Mouse (Mus musculus) gastrocnemius, adult 8-10 months (tissue): ENCODE data around the gene Hyal3. TPM values are rescaled to one million over a fixed set of nuclear protein-coding genes. Genes with fewer than 3 reads are reported as not detected.

Experiments
- DNase-seq, 2 experiments: peaks; one replicate each; pipeline ENCODE4 v3.0.0; 2022; ENCODE audit warnings: low spot score in 2 of 2
- total RNA-seq, 4 experiments: library from RNA; stranded (reverse); gene quantifications; 2 replicates each; pipeline ENCODE4 v1.2.4; 2022

Hyal3 gene
- total RNA-seq, 4 experiments from 2014 or later = 0.24 to 0.56 TPM; not detected in 2

DNA sequence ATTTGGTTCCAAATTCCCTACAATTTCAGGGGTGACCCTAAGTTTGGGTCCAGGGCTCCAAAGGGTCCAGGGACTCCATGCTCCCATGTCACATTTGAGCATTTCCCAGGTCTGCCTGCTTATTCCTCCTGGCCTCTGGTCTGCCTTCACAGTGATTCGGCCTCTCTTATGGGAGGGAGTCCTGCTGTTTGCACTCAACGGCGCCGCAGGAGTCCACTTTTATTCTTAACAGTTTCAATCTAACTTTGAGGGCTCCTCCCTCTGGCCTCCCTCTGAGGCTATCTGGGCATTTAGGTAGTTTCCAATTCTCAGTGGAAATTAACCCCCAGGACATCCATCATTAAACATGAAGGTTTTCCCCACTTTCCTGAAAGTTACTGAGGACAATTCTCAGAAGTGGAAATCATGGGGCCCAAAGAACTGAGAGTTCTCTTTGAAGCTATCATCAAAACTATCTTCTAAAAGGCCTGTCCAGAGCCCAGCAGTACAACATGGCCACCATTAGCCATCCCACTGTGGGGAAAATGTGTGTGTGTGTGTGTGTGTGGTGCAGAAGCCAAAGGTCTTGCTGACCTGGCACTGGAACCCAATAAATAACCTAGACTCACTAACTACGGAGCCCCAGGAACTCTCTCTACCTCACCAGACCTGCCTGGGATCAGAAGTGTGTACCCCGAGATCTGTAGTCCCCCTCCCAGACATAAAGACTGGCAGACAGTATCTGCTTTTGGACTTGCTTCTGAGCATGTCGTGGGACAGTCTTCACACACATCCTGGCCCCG is 13.9 kb downstream of the Hyal3 start:
- DNase-seq = no peak

- peak; percentile 74 to 83 for DNase-seq
These were observed 16.3 kb downstream of the Hyal3 start for GRCm38 (mm10) chr9:107596619-107597569.

DNA sequence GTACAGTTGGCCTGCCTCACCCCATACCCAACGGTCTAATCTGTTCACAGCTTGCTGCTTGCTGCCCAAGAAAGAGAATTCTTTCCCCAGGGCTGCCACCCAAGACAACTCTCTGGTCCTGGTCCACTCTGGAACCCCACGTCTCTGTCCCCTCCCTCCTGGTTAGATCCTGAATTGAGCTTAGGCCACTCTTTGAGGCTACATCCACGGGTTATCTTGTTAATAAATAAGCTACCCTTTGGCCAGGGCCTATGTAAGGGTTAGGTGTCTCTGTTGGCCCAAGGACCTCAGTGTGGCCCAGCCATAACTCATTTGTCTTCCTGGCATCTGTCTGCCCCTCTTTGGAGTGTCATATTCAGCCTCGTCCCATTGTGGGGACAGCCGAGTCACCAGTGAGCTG is 17.8 kb downstream of the Hyal3 start:
- no peak for DNase-seq

DNA sequence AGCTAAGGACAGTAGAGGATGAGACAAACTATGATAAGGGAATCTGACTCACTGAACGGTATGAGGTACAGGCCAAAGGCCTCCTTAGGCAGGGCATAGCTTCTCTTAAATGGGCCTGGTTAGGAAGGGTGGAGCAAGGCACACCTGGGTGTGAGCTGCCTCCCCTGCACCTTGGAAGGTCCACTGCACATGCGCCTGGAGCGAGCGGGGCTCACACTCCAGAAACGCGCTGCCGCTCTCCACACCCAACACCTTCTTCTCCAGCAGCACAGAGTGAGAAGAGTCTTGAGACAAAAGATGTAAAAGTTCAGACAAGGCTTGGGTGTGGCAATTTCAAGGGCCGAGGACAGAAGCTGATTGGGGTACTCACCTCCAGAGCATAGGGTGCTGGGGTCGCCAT is 18.8 kb downstream of the Hyal3 start:
- DNase-seq = no peak

DNA sequence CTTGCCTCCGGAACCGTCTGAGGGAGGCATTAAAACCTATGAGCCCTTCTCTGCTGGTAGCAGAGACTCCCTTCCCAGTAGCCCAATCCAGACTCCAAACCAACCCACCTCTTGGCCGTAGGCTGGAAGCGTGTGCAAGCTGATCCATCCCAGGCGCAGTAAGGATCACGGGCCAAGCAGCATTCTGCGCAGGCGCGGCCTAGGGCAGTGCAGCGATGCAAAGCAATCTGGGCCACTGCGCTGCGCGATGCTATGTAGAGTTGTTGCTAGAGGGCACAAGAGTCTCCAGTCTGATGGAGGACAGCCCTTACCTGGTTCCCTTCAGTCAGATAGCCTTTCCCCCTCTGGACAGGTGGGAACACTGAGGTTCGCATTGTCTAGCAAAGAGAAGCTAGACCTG is 19.2 kb downstream of the Hyal3 start:
- DNase-seq = no peak

GRCm38 (mm10) chr9:107600745-107601144 is 20.1 kb downstream of the Hyal3 start:
- no peak for DNase-seq

- DNase-seq = no peak
These were observed 20.7 kb downstream of the Hyal3 start for GRCm38 (mm10) chr9:107601275-107601674.

- DNase-seq = peak; percentile 87 to 88
These were observed 21.5 kb downstream of the Hyal3 start for GRCm38 (mm10) chr9:107602068-107602648.

GRCm38 (mm10) chr9:107603251-107603650 is 22.6 kb downstream of the Hyal3 start:
- no peak for DNase-seq

- no peak for DNase-seq
These were observed 24.5 kb downstream of the Hyal3 start for GRCm38 (mm10) chr9:107605041-107605661.

- no peak for DNase-seq
These were observed 26.0 kb downstream of the Hyal3 start for GRCm38 (mm10) chr9:107606591-107606990.

DNA sequence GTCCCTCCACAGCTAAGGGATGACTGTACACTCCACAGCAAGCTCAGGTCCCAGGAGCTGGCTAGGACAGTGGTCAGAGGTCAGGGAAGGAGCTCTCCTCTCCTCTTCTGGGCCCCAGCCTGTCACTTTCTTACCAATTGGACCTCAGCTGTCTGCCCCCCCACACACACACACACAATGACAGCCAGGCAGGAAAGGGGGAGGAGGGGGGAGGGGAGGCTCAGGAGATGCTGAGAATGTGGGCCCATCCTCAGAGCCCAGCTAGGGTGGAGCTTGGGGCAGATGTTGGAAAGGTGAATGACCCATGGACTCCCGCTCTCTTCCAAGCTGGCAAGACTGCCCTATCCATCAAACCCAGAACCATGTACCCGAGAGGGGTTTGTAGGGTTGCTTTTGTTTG is 26.4 kb downstream of the Hyal3 start:
- DNase-seq = no peak

DNA sequence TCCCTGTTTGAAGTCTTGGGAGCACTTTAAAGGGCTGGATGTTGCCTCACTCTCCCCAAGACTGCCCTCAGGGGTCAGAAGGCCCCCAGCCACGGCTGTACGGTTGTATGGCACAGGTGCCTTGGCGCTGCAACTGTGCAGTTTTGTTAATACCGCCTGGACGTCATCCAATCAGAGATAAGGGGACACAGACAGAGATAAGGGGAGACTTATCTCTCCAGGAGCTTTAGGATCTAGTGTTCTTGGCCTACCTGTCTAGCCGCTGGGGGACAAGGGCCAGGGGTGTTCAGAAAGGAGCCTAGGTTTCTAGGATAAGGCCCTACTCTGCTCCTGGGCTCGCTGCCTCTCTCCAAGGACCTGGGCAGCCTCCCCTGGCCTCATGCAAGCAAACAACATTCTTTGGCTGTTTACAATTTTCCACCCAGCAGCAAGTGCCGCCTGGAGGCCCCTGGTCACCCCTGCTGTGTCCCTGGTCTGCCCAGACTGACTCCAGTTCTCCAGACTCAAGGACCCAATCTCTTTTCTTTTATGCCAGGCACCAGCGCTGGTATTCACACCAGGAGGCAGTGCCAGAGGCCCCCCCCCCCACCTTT is 27.1 kb downstream of the Hyal3 start:
- no peak for DNase-seq

DNA sequence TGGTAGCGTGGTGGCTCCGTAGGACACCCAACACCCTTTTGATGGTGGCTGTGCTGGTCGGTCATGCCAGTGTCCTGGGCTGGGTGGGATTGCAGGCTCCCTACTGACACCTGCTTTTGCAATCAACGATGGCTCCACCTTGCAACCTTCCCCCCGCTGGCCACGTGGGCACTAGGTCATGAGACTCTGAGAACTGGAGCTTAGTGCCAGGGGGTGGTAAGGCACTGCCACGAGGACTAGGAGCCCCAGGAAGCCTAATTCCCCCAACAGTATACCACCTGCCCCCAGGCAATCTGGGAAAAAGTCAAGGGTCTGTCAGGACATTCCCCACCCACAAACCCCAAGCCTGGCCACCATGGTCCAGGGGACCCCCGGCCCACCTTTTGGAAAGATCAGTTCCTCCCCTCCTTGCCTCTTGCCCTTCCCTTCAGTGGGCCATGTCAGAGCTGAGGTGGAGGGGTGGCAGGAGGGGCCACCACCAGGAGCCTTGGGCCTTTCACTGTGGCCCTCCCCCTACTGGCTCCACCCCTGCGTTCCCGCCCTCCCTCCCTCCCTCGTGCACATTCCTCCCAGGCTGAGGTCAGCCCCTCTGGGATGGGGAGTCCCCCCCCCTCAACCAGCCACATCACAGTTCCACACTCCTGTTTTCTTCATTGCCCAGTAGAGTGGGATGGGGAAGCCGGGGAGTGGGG is 28.3 kb downstream of the Hyal3 start, which contains the start of gene Sema3b:
Gene Sema3b, minus strand, starts transcription at position 489 of the 692 bp plus-strand sequence.
- no peak for DNase-seq

GRCm38 (mm10) chr9:107609433-107609830 is 28.8 kb downstream of the Hyal3 start:
- DNase-seq = no peak

GRCm38 (mm10) chr9:107611456-107612190 is 31.0 kb downstream of the Hyal3 start:
- no peak for DNase-seq

DNA sequence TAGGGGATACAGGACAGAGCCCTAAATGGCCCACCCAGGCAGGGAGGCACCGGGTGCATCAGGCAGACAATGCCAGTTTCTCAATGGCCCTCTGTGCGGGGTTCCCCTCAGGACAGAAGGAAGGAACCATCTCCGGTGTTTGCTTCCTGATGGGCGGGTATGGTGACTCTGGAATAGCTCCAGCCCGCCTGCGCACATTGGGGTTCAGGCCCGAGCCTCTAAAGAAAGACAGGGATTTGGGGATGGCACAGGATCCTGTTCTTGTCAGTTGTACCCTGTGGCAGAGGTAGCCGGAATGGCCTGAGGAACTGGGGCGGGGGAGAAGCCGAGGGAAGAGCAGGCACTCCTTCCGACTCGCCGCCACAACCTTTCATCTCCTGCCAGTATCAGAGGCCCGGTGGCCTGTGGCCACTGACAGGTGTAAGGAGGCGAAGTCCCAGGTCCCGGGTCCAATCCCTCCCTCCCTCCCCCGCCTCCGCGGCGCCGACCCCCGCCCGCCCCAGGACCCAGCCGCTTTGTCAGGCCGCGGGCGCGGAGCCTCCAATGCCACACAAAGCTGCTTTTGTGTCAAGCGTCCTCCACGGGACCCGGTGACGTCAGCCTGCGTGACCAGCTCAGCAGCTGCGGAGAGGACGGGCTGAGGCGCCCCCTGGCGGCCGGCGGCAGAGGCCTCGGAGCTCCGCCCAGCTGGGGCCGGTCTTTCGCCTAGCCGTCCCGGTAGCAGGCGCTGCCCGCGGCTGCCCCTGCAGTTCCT is 31.8 kb downstream of the Hyal3 start:
- peak; percentile 95 to 97 for DNase-seq

GRCm38 (mm10) chr9:107612945-107613569 is 32.4 kb downstream of the Hyal3 start:
- DNase-seq = no peak
